Mouse (Mus musculus) spleen, postnatal 0 days (tissue): ENCODE data around the gene Susd4. TPM values are rescaled to one million over a fixed set of nuclear protein-coding genes. Genes with fewer than 3 reads are reported as not detected.

ENCODE experiments used
- polyA plus RNA-seq: library from polyadenylated mRNA; unstranded; fragments of >200 nt; fragmentation: Nextera tagmentation; extraction: Ambion mirVana; gene quantifications from 2 replicates; pipeline ENCODE4 v1.2.1, GENCODE M21; 2015

The Susd4 gene
- polyA plus RNA-seq = 1.3 and 1.5 TPM in 2 replicates

GRCm38 (mm10) chr1:182763716-182764461 is at the start of gene Susd4:
Gene Susd4 (plus strand): TSS chr1:182763860.

GRCm38 (mm10) chr1:182749080-182749479 is 14.6 kb upstream of the Susd4 start, which contains the start of gene Ccdc185:
Gene Ccdc185 (minus strand): TSS chr1:182749180.

Other genes starting within 250 kb of the Susd4 start
- gene Capn2, start 246.3 kb upstream of the Susd4 start, polyA plus RNA-seq = 20.2 and 24.7 TPM in 2 replicates
- not detected in 2 replicates for gene Capn8, start 198.9 kb upstream of the Susd4 start, polyA plus RNA-seq
- not detected in 2 replicates for gene Ccdc185, start 14.7 kb upstream of the Susd4 start, polyA plus RNA-seq
- 0.45 and 0.67 TPM in 2 replicates for gene Tlr5, start 190.9 kb downstream of the Susd4 start, polyA plus RNA-seq